Mouse (Mus musculus) retina, postnatal 7 days (tissue): ENCODE results near the gene Gzf1.
A peak's percentile ranks its signal among the peaks of the same experiment; 100 is the strongest.

Source experiments
- DNase-seq: peaks from one replicate; pipeline ENCODE4 v3.0.0-alpha.2; 2012; ENCODE audit warnings: low read depth, low spot score

The Gzf1 gene

DNA sequence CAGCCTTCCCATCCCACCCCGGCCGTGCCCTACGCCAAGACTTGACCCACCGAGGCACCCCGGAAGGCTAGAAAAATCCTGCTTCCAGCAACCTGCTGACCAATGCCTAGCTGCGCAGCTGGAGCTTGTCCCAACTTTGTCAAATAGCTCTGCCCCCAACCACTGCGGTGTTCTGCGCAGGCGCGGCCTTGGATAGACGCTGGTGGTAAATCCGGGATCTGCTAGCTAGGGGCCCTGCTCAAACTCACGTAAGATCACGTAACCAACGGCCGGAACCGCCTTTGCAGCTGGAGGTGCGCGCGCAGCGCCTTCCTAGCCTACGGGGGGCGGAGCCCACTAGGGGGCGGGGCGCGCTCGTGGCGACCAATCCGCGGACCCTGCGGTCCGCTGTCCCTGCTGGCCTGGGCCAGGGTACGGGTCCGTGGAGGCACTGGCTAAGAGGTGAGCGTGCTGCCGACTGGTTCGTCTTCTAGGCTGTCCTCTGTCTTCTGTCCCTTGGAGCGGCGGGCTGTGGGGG is at the start of gene Gzf1:
Gene Gzf1, plus strand, starts transcription at position 249 of the 517 bp plus-strand sequence.
- DNase-seq = peak; percentile 97

DNA sequence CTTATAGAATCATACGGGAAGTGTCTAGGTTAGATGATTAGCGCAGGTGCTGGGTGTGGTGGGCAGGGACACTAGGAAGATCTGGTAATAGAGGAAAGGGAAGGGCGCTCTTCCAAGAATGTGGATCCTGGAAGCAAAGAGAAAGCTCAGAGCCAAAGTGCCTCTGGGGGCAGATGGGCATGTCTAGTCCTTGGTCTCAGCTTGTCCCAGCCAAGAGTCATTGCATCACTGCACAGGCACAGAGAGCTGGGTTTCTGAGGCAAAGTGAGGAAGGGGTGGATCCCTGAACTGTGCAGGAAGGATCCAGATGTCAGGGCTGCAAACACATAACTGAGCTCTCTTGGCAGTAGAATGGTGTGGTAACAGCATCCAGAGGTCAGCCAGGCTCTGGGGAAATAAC is 49.2 kb upstream of the Gzf1 start:
- no peak for DNase-seq

DNA sequence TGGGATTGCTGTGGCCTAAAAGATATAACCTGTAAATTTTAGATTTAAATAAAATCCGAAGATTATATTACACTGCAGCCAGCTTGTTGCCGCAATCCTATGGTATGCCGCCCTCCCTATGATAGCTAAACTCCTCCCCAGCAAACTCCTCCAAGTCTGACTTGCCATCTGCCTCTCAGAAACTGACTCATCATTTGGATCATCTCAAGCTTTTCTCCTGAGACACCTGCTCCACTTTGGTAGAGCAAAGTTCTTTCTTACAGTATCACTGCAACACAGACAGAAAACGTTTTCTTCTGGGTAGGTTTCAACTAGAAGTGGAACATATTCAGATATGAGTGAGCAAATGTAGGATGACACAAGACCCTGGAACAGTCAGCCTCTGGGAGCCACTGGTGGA is 46.4 kb upstream of the Gzf1 start:
- no peak for DNase-seq

DNA sequence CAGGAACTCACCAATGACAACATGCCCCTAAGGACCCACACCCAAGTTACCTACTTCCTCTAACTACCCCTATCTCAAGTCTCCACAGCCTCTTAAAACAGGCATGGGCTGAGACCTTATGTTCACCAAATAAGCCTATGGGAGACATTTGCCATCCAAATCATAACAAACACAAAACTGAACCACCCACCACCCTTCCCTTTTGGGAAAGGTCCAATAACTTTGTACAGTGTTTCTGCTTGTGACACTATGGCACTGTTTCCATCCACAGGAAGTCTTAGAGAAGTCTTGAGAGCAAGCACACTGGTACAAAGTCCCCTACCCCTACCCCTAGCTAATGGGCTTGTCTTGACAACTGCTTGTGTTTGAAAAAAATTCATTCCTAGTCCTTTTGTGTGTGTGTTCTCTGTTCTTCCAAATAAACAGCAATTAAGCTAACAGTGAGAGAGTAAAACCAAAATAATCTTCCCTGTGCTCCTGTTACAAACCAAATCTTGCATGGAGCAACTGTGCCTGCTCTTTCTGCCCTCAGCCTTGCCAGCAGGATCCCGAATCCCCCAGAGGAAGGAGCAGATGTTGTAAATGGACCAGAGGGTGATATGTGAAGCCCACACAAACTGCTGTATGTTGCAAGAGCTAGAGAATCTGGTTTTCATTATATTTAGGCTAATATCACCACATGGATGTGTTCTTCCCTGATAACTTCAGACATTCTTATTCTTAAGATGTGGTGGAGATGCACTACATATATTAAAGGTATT is 38.0 kb upstream of the Gzf1 start:
- no peak for DNase-seq

DNA sequence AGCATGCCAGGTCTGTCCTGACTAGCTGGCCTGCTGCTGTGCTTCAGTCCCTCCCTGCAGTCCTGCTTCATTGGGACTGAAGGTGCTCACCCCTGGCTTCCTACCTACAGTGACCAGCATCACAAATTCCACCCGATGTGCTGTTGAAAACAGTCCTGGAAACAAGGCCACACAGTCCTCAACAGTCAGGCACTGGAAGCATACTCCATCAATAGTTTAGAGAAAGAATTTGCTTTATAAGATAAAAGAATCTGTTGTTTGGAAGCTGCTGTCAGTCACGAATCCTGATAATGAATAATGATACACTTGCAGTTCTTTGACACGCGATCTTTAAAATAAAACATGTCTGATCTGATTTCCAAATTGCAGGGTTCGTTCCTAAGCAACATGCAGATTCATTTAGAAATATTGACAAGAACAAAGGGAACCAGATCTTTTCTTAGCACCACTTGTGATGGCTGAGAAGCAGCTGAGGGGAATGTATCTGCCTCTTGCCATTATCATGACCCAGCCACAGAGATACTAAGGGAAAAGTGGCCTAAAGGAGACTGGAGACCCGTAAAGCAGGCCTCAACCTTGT is 36.3 kb upstream of the Gzf1 start:
- DNase-seq = no peak

DNA sequence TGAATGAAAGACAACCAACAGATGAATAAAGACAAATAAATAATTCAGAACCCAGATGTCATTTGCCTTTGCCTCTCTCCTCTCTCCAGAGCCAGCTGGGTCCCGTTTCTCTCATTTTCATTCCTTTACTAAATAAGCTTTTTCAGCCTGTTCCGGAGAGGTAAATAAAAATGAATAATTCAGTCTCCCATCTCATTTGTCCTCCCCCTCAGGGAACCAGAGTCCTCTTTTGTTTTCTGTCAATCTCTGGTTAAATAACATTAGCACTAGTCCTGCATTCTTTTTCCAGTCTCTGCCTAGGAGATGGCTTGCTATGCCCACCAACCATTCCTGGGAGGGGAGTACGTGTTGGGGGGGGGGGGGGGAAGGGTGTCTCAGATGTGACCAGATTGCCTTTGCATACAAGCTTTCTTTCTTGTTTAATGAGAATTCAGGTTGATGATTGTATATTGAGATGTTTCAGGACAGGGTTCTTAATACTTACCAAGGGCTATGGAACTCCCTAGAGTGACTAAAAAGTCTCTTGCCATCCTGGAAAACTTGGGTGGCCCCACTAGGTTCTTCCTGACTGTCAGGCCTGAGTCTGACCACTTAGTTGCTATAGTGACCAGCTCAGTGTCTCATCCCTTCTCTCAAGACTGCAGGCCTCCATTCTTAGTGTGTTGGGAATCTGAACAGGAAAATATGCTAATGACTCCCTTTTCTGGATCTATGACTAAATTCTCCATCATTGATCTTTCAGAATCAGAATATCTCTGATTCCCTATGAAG is 30.1 kb upstream of the Gzf1 start:
- DNase-seq = no peak

DNA sequence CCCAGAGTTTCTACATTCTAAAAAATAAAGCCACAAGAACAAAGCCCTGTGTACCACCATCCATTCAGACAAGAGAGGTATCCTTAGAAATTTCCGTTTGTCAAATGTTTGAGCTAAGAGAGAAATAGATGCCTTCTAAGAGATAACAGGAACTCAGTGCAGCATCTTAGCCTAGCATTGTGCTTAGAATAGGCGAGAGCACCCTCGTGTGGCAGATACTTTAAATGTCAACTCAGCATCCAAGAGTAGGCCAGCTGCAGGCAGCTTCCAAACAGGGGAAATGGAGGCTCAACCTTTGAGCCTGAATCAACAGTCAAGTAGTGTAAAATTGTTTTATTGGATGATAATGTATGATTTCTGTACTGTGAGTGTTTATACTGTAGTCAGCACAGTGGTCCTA is 25.9 kb upstream of the Gzf1 start:
- no peak for DNase-seq

DNA sequence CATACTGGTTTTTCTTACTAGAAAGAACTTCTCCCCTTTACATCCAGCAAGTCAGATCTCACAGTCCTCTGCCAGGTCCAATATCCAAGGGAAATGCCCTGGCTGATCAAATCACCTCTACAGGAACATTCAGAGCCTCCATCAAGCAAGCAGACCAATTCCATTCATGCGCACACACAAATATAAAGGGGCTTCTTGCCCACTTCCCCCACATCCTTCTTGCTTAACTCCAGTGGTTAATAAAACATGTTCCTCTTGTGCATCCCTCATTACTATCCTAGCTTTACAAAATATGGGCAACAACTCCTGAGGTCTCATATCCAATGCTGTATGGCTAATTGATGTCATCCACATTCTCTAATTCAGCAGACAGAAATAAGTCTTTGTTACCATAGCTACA is 17.4 kb upstream of the Gzf1 start:
- no peak for DNase-seq

DNA sequence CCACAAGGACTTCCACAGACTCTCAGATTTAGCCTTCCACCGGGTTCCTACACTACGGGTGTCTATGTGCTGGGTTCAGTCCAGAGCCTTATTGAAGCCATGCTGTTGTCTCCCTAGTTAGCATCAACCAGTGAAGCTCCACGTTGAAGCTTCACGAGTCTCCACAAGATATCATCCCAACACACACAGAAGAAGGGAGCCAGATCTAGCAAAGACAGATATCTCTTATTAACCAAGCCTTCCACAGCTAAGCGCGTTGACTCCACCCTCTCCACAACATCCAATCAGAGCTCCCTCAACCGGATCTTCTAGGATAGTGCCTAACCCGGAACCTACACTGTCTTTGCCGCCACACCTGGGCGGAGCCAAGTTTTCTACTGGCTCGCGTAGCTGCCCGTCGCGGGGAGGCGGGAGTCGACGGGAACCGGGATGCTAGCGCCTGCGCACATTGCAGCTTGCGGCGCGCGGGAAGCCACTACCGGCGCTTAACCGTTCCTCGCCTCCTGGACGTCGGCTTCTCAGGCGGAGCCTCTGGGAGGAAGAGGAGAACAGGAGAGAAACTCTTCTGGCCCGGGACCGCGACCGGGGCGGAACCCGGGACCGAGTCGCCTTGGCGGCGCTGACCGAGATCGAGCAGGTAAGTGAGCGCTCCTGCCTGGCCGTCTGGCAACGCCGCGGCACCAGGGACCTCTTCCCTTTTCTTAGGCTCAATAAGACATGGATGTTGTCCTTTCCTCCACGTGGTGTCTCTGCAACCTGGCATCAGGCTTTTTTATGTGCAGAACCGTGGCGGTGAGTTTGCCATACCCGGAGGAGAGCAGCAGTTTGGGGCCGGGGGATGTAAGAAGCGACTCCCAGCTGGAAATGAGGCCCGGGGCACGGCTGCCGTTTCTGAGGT is 8.4 kb upstream of the Gzf1 start, which contains the start of gene Nxt1:
Gene Nxt1, plus strand, starts transcription at position 403 of the 898 bp plus-strand sequence.
- DNase-seq = peak; percentile 98

DNA sequence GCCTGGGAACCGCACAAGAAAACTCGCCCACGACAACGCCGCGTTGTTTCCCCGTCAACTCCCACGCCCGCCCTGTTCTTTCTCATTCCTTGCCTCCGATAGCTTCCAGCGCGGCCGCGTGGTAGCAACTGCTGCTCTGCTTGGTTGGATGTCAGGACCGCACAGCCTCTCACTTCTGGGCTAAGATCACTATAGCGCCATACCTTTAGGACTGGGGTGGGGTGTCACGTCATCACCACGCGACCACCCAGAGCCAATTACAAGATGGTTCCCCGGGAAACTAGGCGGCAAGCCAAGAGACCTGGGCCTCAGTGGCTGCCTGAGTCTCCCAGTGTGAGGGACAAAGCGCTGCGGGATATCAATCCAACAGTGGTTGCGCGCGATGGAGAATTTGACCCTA is 3.0 kb upstream of the Gzf1 start:
- DNase-seq = peak; percentile 55

DNA sequence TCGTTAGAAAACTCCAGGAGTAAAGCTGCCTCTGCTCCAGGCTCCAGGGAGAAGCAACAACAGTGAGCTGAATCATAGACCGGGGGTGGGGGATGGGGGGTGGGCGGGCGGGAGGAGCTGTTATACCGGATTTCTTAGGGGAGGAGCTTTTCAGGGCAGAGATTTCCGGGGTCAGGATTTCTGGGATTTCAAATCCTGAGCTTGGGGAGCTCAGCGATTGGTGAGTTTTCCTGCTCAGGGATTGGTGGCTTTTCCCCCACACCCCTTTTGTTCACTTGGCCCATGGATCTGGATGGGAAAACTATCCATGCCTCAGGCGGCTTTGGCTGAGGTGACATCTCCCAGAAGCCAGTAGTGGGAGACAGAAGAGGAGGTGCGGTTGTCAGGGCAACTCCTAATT is 1.5 kb upstream of the Gzf1 start:
- DNase-seq = peak; percentile 70

DNA sequence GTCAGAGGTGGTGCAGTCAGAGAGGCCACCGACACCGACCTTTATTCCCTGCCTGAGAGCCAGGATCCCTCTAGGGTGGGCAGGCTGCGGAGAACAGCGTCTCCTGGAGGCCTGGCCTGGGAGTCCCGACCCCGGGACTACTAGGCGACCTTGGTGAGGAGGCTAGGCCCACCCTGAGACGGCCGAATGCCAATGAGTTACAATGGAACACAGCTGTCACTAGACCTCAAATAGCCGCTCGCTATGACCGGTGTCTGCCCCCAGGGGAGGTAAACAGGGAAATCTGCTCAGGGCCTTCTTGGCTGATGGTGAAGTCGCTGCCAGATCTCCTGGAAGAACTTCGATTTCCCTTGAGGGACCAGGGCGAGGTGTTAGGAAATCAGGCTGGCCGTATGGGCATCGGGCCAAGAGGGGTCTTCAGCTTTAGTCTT is 653 bp downstream of the Gzf1 start:
- DNase-seq = no peak

DNA sequence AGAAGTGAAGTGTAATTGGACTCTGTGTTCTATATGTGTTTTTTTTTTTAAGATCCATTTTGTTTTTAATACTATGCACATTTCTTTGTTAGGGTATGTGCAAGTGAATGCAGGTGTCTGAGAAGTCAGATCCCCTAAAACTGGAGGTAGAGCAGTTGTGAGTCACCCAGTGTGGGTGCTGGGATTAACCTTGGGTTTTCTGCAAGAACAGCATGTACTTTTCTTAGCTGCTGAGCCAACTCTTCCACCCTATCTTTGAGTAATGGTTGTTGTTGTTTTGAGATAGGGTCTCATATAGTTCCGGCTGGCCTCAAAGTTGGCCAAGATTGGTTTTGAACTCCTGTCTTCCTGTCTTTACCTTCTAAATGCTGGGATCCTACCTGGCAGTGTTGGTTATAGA is 2.2 kb downstream of the Gzf1 start:
- DNase-seq = no peak

DNA sequence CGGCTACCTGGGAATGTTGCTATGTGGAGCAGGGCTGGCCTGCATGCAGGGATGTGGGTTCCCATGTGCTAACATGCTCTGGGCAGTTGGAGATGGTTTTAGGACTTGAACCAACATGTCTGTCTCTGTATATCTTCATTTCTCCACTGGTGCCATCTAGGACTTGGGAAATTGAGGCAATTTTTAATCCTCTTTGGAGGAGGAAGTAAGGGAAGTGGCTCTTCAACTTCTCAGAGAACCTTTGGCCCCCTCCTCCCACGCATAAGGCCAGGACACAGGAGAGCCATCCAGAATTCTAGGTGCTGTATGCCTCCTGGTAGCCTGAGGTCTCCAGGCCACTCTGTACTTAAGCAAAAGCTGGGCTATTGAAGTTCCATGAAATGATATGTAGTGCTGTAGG is 4.1 kb downstream of the Gzf1 start:
- DNase-seq = no peak

DNA sequence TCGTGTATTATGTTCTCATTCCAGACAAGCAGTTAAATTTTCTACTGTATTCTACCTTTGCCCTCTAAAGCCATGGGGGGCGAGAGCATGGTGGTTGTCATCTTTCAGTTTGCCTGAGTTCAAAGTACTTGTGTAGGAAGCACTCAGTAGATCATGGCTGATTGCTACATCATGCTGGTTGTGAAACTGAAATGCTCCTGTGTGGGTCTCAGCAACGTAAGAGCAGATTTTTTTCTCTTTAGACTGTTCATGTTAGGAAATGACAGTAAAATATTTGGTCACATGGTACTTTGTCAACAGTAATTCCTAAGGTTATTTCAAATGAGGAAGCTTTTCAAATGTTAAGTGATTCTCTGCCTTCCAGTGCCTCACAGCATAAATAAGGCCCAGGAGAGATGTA is 4.9 kb downstream of the Gzf1 start:
- DNase-seq = no peak

DNA sequence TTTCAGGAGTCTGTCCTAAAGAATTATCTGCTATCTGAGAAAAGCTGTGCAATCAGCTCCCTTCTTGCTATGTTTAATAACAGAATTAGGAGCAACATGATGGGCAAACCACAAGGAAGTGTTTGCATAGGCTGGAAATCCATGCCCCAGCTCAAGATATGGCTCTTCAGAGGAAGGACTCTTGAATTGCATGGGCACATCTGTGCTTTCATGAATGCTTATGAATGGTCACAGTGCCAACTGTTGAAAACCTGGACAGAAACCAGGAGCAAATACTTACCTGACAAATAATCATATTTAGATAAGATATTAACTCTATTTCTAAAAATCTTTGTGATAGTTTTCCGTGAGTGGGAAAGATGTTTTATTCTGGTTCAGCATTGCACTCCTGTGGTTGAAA is 6.0 kb downstream of the Gzf1 start:
- no peak for DNase-seq

DNA sequence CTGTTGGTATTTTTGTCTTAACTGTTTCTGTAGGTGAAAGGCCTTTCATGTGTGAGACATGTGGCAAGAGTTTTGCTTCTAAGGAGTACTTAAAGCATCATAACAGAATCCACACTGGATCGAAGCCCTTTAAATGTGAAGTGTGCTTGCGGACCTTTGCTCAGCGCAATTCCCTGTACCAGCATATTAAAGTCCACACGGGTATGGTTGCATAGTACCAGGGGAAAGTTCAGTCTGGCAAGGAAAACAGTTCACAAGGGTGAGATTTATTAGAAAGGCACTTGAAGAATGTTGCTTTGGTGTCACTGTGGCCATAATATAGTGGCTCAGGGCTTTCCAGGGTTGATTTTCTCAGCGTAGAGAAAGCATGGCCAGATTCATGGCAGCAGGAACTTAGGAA is 7.1 kb downstream of the Gzf1 start:
- no peak for DNase-seq

DNA sequence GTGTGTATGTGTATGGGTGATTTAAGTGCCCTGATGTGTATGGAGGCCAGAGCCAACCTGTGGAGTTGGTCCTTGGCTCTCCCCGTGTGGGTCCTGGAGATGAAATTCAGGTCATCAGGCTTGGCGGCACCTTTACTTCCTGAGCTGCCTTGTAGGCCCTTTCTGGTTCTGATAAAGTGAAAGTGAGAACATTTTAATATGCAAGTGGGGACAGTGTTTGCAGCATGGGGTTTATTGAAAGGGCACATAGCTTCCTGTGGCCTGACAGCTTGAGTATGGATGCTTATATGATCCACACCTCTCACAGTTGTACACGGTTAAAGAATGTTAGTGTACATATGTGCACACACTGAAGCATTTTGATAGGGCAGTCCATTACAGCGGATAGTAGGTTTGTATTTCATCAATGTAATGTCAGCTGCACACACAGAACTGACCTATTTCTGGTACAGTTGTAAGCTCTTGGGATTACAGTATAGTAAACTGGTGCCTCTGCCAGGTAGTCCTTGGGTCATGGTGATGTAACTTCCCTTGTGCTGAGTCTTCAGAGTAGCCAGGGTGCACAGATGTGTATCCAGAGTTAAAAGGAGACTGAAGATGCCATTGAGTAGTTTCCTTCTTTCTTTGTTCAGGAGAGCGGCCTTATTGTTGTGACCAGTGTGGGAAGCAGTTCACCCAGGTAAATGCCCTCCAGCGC is 8.8 kb downstream of the Gzf1 start:
- no peak for DNase-seq

DNA sequence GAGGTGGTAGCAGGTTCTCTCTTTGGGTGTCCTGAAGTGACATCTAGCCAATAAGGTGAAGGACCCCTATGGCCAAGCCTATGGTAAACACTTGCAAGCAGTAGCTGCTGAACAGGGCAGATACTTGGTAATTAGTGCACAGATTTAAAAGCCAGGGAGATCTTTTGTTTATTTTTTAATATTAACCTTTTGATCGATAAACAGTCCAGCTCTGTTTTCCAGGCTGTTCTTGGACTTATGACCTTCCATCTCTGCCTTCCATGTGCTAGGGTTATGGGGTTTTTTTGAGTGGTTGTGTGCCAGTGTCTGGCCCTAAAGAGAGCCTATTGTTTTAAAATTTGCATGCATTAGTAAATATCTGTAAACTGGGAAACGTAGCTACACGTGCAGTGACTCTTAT is 9.5 kb downstream of the Gzf1 start:
- no peak for DNase-seq

DNA sequence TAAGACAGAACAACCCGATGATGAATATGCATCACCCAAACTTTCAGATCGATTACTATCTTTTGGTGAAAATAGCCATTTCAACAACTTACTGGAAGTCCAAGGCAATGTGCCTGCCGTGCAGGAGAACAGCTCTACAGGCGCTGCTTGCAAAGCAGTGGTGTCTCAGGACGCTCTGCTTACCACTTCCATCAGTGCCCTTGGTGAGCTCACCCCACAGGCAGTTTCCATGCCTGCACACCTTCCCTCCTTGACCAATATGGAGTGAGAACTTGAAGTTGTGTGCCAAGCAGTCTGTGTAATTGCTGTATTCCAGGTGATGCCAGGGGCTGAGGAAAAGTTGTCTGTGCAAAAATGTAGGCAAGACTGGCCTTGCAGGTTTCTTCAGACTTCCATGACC is 10.0 kb downstream of the Gzf1 start:
- DNase-seq = no peak

DNA sequence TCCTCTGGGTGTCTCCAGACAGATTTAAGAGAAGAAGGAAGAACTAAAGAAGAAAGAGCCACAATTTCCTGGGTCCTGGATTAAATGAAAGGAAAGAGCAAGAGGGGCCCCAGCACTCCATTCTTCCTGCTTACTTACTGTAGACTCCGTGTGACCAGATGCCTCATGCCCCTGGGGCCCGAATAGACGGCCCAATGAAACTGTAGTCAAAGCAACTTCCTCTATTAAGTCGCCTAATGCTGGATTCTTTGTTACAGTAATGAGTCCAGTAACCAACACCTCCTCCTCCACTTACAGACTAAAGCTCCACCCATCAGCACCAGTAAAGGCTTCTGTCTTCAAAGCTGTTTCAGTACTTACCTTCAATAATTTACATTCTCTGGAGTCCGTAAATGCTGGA is 17.7 kb downstream of the Gzf1 start:
- DNase-seq = no peak
